ENCODE assay signal across 15 mouse cellular contexts in the genomic region with DNA sequence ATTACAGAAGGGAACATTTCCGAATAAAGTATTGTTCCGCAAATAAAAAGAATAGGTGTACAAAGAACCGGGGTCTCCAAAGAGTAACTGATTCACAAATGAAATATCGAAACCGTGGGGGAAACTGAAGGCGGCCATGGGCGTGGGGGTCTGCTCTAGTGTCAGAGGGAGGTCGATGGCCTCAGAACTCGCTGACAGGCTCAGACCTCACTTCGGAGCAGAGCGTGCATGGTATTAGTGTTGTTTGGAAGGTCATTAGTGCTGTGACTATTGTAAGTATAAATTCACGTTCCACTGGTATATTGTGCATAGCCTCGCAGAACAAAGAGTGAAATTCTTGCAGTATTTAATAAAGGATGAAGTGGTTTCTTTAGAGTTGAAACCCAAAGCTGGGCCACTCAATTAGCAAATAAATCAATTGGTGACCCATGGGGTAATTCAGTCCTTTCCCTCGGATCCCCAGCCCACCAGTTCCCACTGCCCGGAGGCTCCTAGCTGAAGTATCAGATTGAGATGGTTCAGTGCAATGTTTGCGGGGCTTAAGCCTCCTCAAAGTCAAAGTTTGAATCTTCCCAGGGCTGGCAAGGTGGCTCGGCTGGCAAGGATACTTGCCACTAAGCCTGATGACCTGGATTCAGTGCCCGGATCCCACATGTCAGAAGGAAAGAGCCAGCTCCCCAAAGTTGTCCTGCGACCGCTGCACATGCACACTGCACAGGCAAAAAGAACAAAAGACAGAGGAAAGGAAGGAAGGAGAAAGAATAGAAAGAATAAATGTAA.
DNase-seq lines count a peak whose midpoint lies in the region; ATAC-seq and TF ChIP-seq lines count a peak whose summit lies in the region.
"Had no signal": no experiment of that assay in that cellular context is flagged by ENCODE, and none has a peak within 500 bp of the region (broad histone marks: within the 10 kb centered on the region; RNA-seq: fewer than 3 reads in every experiment).

No protein-coding gene starts in this region.

- 0 out of 2 replicates have a peak, but pooled peaks cover 9% of the 10 kb centered on the region for H3K27me3 ChIP-seq in heart, embryonic 10.5 days (ENCODE audit: insufficient read depth, poor library complexity, severe bottlenecking)
- H3K27me3 ChIP-seq in heart, adult 2 months (ENCODE audit: control insufficient read depth, insufficient read depth, low read length) = no peaks in the 10 kb centered on the region
- H3K27me3 ChIP-seq in embryonic facial prominence, embryonic 11.5 days (ENCODE audit: control insufficient read depth, insufficient read depth, low read length) = no peaks in the 10 kb centered on the region
- 0 out of 2 replicates have a peak, but pooled peaks cover 20% of the 10 kb centered on the region for H3K27me3 ChIP-seq in hindbrain, embryonic 13.5 days
- H3K27me3 ChIP-seq: heart, embryonic 15.5 days had no signal

- TF ChIP-seq EP300 in heart, adult 2 months (IDR thresholded peaks at IDR 0.05; ENCODE audit: insufficient read depth, low read depth, low read length) = no peak

- H3K36me3 ChIP-seq in heart, embryonic 10.5 days = no peaks in the 10 kb centered on the region
- no peaks in the 10 kb centered on the region for H3K36me3 ChIP-seq in heart, adult 2 months (ENCODE audit: control insufficient read depth, insufficient read depth, low read length)
- H3K36me3 ChIP-seq in embryonic facial prominence, embryonic 11.5 days (replicated peaks; ENCODE audit: control insufficient read depth, insufficient read depth, low read depth, low read length) = no peaks in the 10 kb centered on the region
- no peaks in the 10 kb centered on the region for H3K36me3 ChIP-seq in hindbrain, embryonic 13.5 days
- H3K36me3 ChIP-seq: heart, embryonic 15.5 days had no signal

- no peak overlapping the region for H3K4me3 ChIP-seq in heart, embryonic 10.5 days
- H3K4me3 ChIP-seq in heart, adult 2 months = no peak overlapping the region
- H3K4me3 ChIP-seq in embryonic facial prominence, embryonic 11.5 days (ENCODE audit: low read depth, low read length) = no peak overlapping the region
- H3K4me3 ChIP-seq in hindbrain, embryonic 13.5 days = no peak overlapping the region
- no peak overlapping the region for H3K4me3 ChIP-seq in layer of hippocampus, adult 2 months
- H3K4me3 ChIP-seq: heart, embryonic 15.5 days had no signal

- H3K4me1 ChIP-seq in heart, embryonic 10.5 days = peaks cover 24% of the 10 kb centered on the region
- H3K4me1 ChIP-seq in heart, adult 2 months (ENCODE audit: control insufficient read depth, insufficient read depth, low read length) = no peaks in the 10 kb centered on the region; the same call in 1 of the 2 replicates
- 0 out of 2 replicates have a peak, but pooled peaks cover 2% of the 10 kb centered on the region for H3K4me1 ChIP-seq in embryonic facial prominence, embryonic 11.5 days (ENCODE audit: control insufficient read depth, insufficient read depth, low read length)
- H3K4me1 ChIP-seq in hindbrain, embryonic 13.5 days (replicated peaks) = peaks cover 25% of the 10 kb centered on the region

- intact Hi-C loops in heart, adult 2 months (cut with DNase I) = no loop called here

- H3K4me2 ChIP-seq in embryonic facial prominence, embryonic 11.5 days (ENCODE audit: low read depth, low read length) = no peak overlapping the region
- H3K4me2 ChIP-seq in hindbrain, embryonic 13.5 days = peak overlapping the region; percentile 29
- H3K4me2 ChIP-seq: heart, embryonic 15.5 days had no signal

- H3K27ac ChIP-seq in heart, embryonic 10.5 days = 0 out of 2 replicates have a peak overlapping the region, but pooled peaks have one; percentile 71
- no peak overlapping the region for H3K27ac ChIP-seq in heart, adult 2 months
- no peak overlapping the region for H3K27ac ChIP-seq in embryonic facial prominence, embryonic 11.5 days (replicated peaks; ENCODE audit: low read depth, low read length)
- H3K27ac ChIP-seq in hindbrain, embryonic 13.5 days = no peak overlapping the region
- H3K27ac ChIP-seq in layer of hippocampus, adult 2 months = no peak overlapping the region
- H3K27ac ChIP-seq: heart, embryonic 15.5 days had no signal

- H3K9me3 ChIP-seq in heart, embryonic 10.5 days = no peaks in the 10 kb centered on the region
- no peaks in the 10 kb centered on the region for H3K9me3 ChIP-seq in embryonic facial prominence, embryonic 11.5 days (replicated peaks; ENCODE audit: control insufficient read depth, low read length)
- no peaks in the 10 kb centered on the region for H3K9me3 ChIP-seq in hindbrain, embryonic 13.5 days
- H3K9me3 ChIP-seq: heart, embryonic 15.5 days had no signal

- ATAC-seq in embryonic facial prominence, embryonic 11.5 days (replicated peaks; ENCODE audit: insufficient number of reproducible peaks, low FRiP score, low TSS enrichment, low read depth) = peak; percentile 71
- ATAC-seq in hindbrain, embryonic 13.5 days (ENCODE audit: low FRiP score) = no peak
- no peak for ATAC-seq in megakaryocyte, adult 5-6 weeks (ENCODE audit: poor library complexity, severe bottlenecking)
- no peak for ATAC-seq in frontal cortex, adult (ENCODE audit: low TSS enrichment)

- no peak for TF ChIP-seq CTCF in heart, adult 2 months (IDR thresholded peaks at IDR 0.05)
- no peak for TF ChIP-seq CTCF in layer of hippocampus, adult 2 months (conservative IDR thresholded peaks at IDR 0.05)

- WGBS in heart, embryonic 10.5 days = 85% methylated on average over 20 of the region's 20 CpGs
- 95% methylated on average over 20 of the region's 20 CpGs for WGBS in heart, adult 2 months
- 54% methylated on average over 20 of the region's 20 CpGs for WGBS in embryonic facial prominence, embryonic 11.5 days
- WGBS in hindbrain, embryonic 13.5 days = 33% methylated on average over 20 of the region's 20 CpGs

- no peak overlapping the region for H3K9ac ChIP-seq in heart, adult 2 months (ENCODE audit: low read depth, low read length)
- H3K9ac ChIP-seq in embryonic facial prominence, embryonic 11.5 days (replicated peaks; ENCODE audit: low read length) = no peak overlapping the region; the same call in 1 of the 2 replicates
- peak overlapping the region; percentile 46; the same call in 1 of the 2 replicates for H3K9ac ChIP-seq in hindbrain, embryonic 13.5 days
- H3K9ac ChIP-seq: heart, embryonic 15.5 days had no signal

- no peak for DNase-seq in heart, embryonic 10.5 days (ENCODE audit: low spot score)
- no peak for DNase-seq in heart, adult 2 months
- DNase-seq in Muller cell, postnatal 12 days (ENCODE audit: inconsistent ontology term) = peak; percentile 34
- DNase-seq in embryonic facial prominence, embryonic 11.5 days (ENCODE audit: low spot score) = no peak
- no peak for DNase-seq in layer of hippocampus, adult 2 months (ENCODE audit: low spot score in 2 of 2)
- DNase-seq: adrenal gland, postnatal 36 days; cerebellum, postnatal 36 days; layer of hippocampus, adult 9-11 months; lung, postnatal 14 days; right cerebral cortex, postnatal 25 days; thymus, adult 2 months had no signal

- no peak for TF ChIP-seq POLR2A in heart, adult 2 months (IDR thresholded peaks at IDR 0.05; ENCODE audit: insufficient read depth, low read depth, low read length)

- H3K79me2 ChIP-seq in heart, adult 2 months (replicated peaks; ENCODE audit: control insufficient read depth, insufficient read depth, low read length) = no peaks in the 10 kb centered on the region
